Mouse (Mus musculus) left cerebral cortex, adult 18-20 months (tissue): ENCODE measurements at regions not wholly inside any gene's neighbourhood (a gene's known extent, or its start where the extent isn't known, plus 50 kb on each side); places are given as distances from the start of the nearest gene placed in this dataset.
"Not testable (repeated sequence)": the region's sequence is repeated elsewhere in the genome, so short reads cannot be mapped to it uniquely, and the experiment has no call there.

Experiments
- DNase-seq, 2 experiments: peaks; one replicate each; pipeline ENCODE4 v3.0.0; 2021 to 2022; ENCODE audit warnings: low spot score in 2 of 2, mixed read lengths in 1 of 2

GRCm38 (mm10) chr15:16909396-16909795, 180.8 kb downstream of the Cdh9 start:
- no peak for DNase-seq

GRCm38 (mm10) chr15:16909941-16910340, 181.4 kb downstream of the Cdh9 start:
- not testable (repeated sequence) for DNase-seq

GRCm38 (mm10) chr15:16914966-16915569, 186.5 kb downstream of the Cdh9 start:
- no peak for DNase-seq

- DNase-seq: no peak
These were observed 194.7 kb downstream of the Cdh9 start for GRCm38 (mm10) chr15:16923246-16923645.

- no peak for DNase-seq
These were observed 204.7 kb downstream of the Cdh9 start for GRCm38 (mm10) chr15:16933137-16933677.

- no peak for DNase-seq
These were observed 205.9 kb downstream of the Cdh9 start for GRCm38 (mm10) chr15:16934438-16934837.

- not testable (repeated sequence) for DNase-seq
These were observed 247.3 kb downstream of the Cdh9 start for GRCm38 (mm10) chr15:16975821-16976220.

- DNase-seq: no peak
These were observed 262.3 kb downstream of the Cdh9 start for GRCm38 (mm10) chr15:16990848-16991247.

GRCm38 (mm10) chr15:16995667-16996066, 267.1 kb downstream of the Cdh9 start:
- no peak for DNase-seq

GRCm38 (mm10) chr15:17006139-17006538, 277.6 kb downstream of the Cdh9 start:
- DNase-seq: no peak

GRCm38 (mm10) chr15:17007811-17008210, 279.3 kb downstream of the Cdh9 start:
- peak in 1 of 2 experiments; percentile 25 for DNase-seq

GRCm38 (mm10) chr15:17048867-17049628, 320.5 kb downstream of the Cdh9 start:
- DNase-seq: no peak

GRCm38 (mm10) chr15:17069772-17070171, 341.2 kb downstream of the Cdh9 start:
- no peak for DNase-seq

GRCm38 (mm10) chr15:17084030-17084429, 355.5 kb downstream of the Cdh9 start:
- DNase-seq: no peak

GRCm38 (mm10) chr15:17088644-17089228, 360.2 kb downstream of the Cdh9 start:
- DNase-seq: no peak

- peak; percentile 75 to 83 for DNase-seq
These were observed 370.4 kb downstream of the Cdh9 start for GRCm38 (mm10) chr15:17098927-17099326.

GRCm38 (mm10) chr15:17101182-17101581, 372.6 kb downstream of the Cdh9 start:
- DNase-seq: no peak

- DNase-seq: no peak
These were observed 407.2 kb downstream of the Cdh9 start for GRCm38 (mm10) chr15:17135721-17136120.

- no peak for DNase-seq
These were observed 451.6 kb downstream of the Cdh9 start for GRCm38 (mm10) chr15:17180164-17180563.

- no peak for DNase-seq
These were observed 452.9 kb downstream of the Cdh9 start for GRCm38 (mm10) chr15:17181358-17182022.

GRCm38 (mm10) chr15:17195439-17195838, 466.9 kb downstream of the Cdh9 start:
- peak; percentile 3 to 16 for DNase-seq

- no peak for DNase-seq
These were observed 476.2 kb downstream of the Cdh9 start for GRCm38 (mm10) chr15:17204739-17205138.
